Mouse (Mus musculus) E14TG2a.4 (cell line): Measurements from ENCODE around the gene Zfp326.

Source experiments
- CTCF ChIP-seq: conservative IDR thresholded peaks from 2 replicates; pipeline ENCODE4 v1.5.1; 2014; ENCODE audit warnings: low read length
- NANOG ChIP-seq: IDR thresholded peaks from 2 replicates; pipeline ENCODE4 v1.6.1; 2014; ENCODE audit warnings: borderline replicate concordance, low read length, mixed read lengths
- POU5F1 ChIP-seq: IDR thresholded peaks from 2 replicates; pipeline ENCODE4 v1.6.1; 2014; ENCODE audit warnings: low read length, borderline replicate concordance

DNA sequence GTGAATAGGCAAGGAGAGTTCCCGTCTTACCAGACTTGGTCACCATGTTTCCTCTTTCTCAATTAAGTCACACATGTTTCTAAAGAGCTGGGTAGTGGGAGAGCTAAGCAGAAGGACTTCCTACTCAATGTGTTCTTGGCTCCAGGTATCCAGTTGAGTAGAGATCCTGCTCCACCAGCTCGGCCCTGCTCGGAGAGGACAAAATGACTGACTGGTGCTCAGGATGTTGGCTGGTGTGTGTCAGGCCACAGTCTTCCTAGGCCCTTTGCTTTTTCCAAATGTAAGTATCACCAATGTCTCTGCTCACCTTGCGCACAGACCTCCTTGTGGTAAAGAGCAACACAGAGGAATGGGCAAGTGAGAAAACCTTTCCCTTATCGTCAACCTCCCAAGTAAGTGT is 14.7 kb upstream of the Zfp326 start:
- TF ChIP-seq CTCF, result no peak
- no peak for TF ChIP-seq NANOG
- TF ChIP-seq POU5F1, result no peak
